8 mouse cellular contexts compared by ENCODE assay signal in the genomic region with DNA sequence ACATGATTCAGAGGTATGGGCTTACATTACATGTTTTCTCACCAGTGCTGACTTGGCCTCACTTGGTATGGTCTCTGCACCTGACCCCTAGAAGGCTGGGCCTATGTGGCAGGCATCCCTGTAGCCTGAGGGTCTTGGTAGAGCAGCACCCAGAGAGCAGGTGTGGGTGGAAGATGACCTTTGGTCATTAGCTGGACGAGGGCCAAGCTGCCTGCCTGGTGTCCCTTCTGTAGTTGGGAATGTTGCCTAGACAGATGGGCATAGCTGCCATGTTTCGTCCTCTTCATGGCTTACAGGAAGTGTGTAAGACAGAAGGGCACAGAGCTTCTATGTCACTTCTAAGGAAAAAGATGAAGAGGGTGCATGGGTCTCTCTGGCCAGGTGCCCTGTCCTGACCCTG. TPM values are rescaled to one million over a fixed set of nuclear protein-coding genes. Genes with fewer than 3 reads are reported as not detected.
"Had no signal": no experiment of that assay in that cellular context is flagged by ENCODE, and none has a peak within 500 bp of the region (broad histone marks: within the 10 kb centered on the region; RNA-seq: fewer than 3 reads in every experiment).

No protein-coding gene starts in this region.

- DNase-seq: layer of hippocampus, adult 9-11 months; layer of hippocampus, postnatal 36 days; lung, embryonic 14.5 days; lung, postnatal 10 days; lung, postnatal 4 days; midbrain, embryonic 14.5 days; thymus, postnatal 36 days had no signal

RNA-seq across cellular contexts. Expression of gene Crb2, which starts 47.8 kb away (rescaled TPM):
- total RNA-seq: megakaryocyte, adult 5-6 weeks had no signal
